Mouse (Mus musculus) lung, postnatal 0 days (tissue): ENCODE data around the gene March6. TPM values are rescaled to one million over a fixed set of nuclear protein-coding genes. Genes with fewer than 3 reads are reported as not detected.
A peak's percentile ranks its signal among the peaks of the same experiment; 100 is the strongest.

Experiments used
- ATAC-seq: fragments of 200-750 bp; cut with Nextera tagmentation; 2 replicates; pipeline ENCODE4 v1.8.0; 2017; ENCODE audit warnings: moderate library complexity
- DNase-seq: peaks from one replicate; pipeline ENCODE4 v3.0.0-alpha.2; 2016; ENCODE audit warnings: low spot score
- H3K27ac ChIP-seq: fragments of 300-500 bp; sonication (generic); 2 replicates; pipeline ENCODE4 v1.5.1; 2014; ENCODE audit warnings: antibody characterized with exemption, mild to moderate bottlenecking, low read length, mixed read lengths
- H3K27me3 ChIP-seq: fragments of 300-500 bp; sonication (generic); replicated peaks from 2 replicates; pipeline ENCODE4 v1.6.1; 2014; ENCODE audit warnings: low read length, mixed read lengths; ENCODE audit not compliant: insufficient read depth
- H3K36me3 ChIP-seq: fragments of 300-500 bp; sonication (generic); 2 replicates; pipeline ENCODE4 v1.6.1; 2014; ENCODE audit warnings: low read length, mixed read lengths; ENCODE audit not compliant: insufficient read depth
- H3K4me1 ChIP-seq: fragments of 300-500 bp; sonication (generic); 2 replicates; pipeline ENCODE4 v1.6.1; 2014; ENCODE audit warnings: antibody characterized with exemption, low read depth, low read length, mixed read lengths; ENCODE audit not compliant: insufficient read depth
- H3K4me2 ChIP-seq: fragments of 300-500 bp; sonication (generic); replicated peaks from 2 replicates; pipeline ENCODE4 v1.6.1; 2014; ENCODE audit warnings: low read depth, mild to moderate bottlenecking, low read length, moderate library complexity, mixed read lengths
- H3K4me3 ChIP-seq: fragments of 300-500 bp; sonication (generic); 2 replicates; pipeline ENCODE4 v1.5.1; 2014; ENCODE audit warnings: low read depth, low read length
- H3K9ac ChIP-seq: fragments of 300-500 bp; sonication (generic); replicated peaks from 2 replicates; pipeline ENCODE4 v1.6.1; 2014; ENCODE audit warnings: low read depth, mild to moderate bottlenecking
- H3K9me3 ChIP-seq: fragments of 300-500 bp; sonication (generic); 2 replicates; pipeline ENCODE4 v1.6.1; 2016; ENCODE audit warnings: low read length, mixed read lengths
- CTCF ChIP-seq: IDR thresholded peaks from 2 replicates; pipeline ENCODE4 v1.5.1; 2016; ENCODE audit warnings: antibody characterized with exemption, mild to moderate bottlenecking
- EP300 ChIP-seq: IDR thresholded peaks from 2 replicates; pipeline ENCODE4 v1.6.1; 2016; ENCODE audit warnings: antibody characterized with exemption, mild to moderate bottlenecking, control low read depth
- WGBS: fragments of 180-500 bp; shearing (Covaris S2); extraction: QIAGEN DNeasy Blood & Tissue Kit; methylation state at CpG from one replicate; pipeline ENCODE4 v1.1.7; 2014; 5-methylcytosine and 5-hydroxymethylcytosine counted together
- polyA plus RNA-seq: library from polyadenylated mRNA; unstranded; fragments of >200 nt; fragmentation: Nextera tagmentation; extraction: Ambion mirVana; gene quantifications from 2 replicates; pipeline ENCODE4 v1.2.1, GENCODE M21; 2015

The March6 gene
- polyA plus RNA-seq, 1 experiment from 2014 or later: 18.3 TPM

DNA sequence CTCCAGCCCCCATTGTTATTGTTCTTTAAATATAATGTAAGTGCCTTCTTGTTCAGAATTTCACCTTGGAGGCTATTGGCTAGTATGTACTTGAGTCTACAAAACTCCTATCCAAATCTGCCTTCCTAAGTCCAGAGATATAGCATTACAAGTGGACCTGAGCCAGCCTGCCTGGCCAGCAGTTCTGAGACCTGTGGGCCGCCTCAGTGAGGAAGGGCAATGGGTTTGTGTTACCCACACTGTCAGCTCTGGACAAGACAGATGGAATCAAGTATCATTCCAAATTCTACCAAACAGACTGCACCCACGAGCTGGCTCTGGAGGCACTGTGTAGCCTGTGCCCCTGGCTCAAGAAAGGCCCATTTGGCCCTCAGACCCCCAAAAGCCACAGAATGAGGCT, 94.0 kb downstream of the March6 start:
- no peak for DNase-seq
- TF ChIP-seq EP300 (no peak), CTCF (no peak)
- 73% methylated on average over 2 of the region's 2 CpGs for WGBS
- H3K9me3 ChIP-seq: no peaks in the 10 kb centered on the region
- no peak overlapping the region for H3K27ac ChIP-seq
- H3K4me1 ChIP-seq: no peaks in the 10 kb centered on the region
- no peak for ATAC-seq
- H3K4me2 ChIP-seq: no peak overlapping the region
- H3K4me3 ChIP-seq: no peak overlapping the region
- H3K9ac ChIP-seq: no peak overlapping the region
- H3K27me3 ChIP-seq: no peaks in the 10 kb centered on the region
- no peaks in the 10 kb centered on the region for H3K36me3 ChIP-seq

DNA sequence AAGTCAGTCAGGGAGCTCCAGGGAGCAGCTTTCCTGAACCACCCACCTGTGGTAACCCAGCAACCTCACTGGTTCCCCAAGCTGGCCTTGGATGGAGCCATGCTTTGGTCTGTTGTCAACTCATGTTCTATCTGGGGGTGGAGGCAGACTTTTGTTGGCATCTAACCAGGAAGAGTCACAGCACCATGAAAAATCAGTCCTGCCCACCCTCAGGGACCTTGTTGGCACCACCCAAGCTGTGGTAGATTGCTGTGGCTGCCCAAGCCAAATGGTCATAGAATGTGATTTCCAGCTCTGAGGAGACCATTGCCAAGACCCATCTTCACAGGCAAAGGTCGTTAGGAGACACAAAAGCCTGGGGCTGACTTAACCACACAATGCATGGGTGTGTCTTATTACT, 94.8 kb downstream of the March6 start:
- no peak for TF ChIP-seq CTCF
- TF ChIP-seq EP300: no peak
- no peak for ATAC-seq
- H3K27ac ChIP-seq: no peak overlapping the region
- no peak overlapping the region for H3K4me3 ChIP-seq
- H3K36me3 ChIP-seq: no peaks in the 10 kb centered on the region
- 28% methylated on average over 1 of the region's 1 CpGs for whole genome bisulfite sequencing
- H3K4me1 ChIP-seq: no peaks in the 10 kb centered on the region
- no peak overlapping the region for H3K9ac ChIP-seq
- H3K27me3 ChIP-seq: no peaks in the 10 kb centered on the region
- DNase-seq: no peak
- no peak overlapping the region for H3K4me2 ChIP-seq
- no peaks in the 10 kb centered on the region for H3K9me3 ChIP-seq

DNA sequence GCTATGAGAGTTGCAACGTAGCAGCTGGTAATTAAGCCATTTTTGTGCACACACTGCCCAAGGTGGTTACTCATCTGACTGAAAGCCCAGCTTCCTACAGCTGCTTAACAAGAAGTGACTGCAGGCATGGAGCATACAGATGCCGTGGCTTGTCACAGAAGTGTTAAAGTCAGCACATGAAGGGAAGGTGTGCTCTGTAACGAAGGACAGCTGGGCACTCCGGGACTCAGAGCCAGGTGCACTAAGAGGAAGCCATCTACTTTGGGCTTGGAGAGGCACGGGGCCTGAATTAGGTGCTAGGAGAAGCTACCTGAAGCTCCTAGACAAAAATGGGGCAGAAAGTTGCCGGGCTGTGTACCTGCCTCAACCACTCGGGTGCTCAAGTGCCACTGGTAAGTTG, 97.1 kb downstream of the March6 start:
- WGBS: 57% methylated on average over 7 of the region's 7 CpGs
- no peak for ATAC-seq

DNA sequence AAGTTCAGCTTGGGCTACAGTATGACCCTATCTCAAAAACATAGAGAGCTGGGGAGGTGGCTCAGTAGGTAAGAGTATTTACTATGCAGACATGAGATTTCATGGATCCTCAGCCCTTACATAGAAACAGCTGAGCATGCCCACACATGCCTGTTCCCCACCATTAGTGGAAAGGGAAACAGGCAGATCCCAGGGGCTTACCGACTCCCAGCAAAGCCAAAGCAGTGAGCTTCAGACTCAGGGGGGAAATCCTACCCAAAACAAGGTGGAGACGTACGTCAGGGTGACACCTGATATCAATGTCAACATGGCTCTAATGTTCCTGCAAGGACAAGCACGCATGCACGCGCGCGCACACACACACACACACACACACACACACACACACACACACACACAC, 99.0 kb downstream of the March6 start:
- Histone ChIP-seq H3K36me3 (no peaks in the 10 kb centered on the region), H3K27me3 (no peaks in the 10 kb centered on the region), H3K9me3 (no peaks in the 10 kb centered on the region), H3K27ac (no peak overlapping the region), H3K9ac (no peak overlapping the region), H3K4me3 (no peak overlapping the region), H3K4me1 (no peaks in the 10 kb centered on the region), H3K4me2 (no peak overlapping the region)
- DNase-seq: no peak
- TF ChIP-seq CTCF (no peak), EP300 (no peak)
- 74% methylated on average over 8 of the region's 8 CpGs for WGBS
- ATAC-seq: no peak

More for the DNA sequence above, 97.1 kb downstream of the March6 start:
- Histone ChIP-seq H3K4me2 (no peak overlapping the region), H3K4me3 (no peak overlapping the region), H3K9me3 (no peaks in the 10 kb centered on the region), H3K27ac (no peak overlapping the region), H3K27me3 (no peaks in the 10 kb centered on the region), H3K4me1 (no peaks in the 10 kb centered on the region), H3K36me3 (no peaks in the 10 kb centered on the region), H3K9ac (no peak overlapping the region)
- DNase-seq: no peak
- no peak for TF ChIP-seq CTCF
- no peak for TF ChIP-seq EP300

DNA sequence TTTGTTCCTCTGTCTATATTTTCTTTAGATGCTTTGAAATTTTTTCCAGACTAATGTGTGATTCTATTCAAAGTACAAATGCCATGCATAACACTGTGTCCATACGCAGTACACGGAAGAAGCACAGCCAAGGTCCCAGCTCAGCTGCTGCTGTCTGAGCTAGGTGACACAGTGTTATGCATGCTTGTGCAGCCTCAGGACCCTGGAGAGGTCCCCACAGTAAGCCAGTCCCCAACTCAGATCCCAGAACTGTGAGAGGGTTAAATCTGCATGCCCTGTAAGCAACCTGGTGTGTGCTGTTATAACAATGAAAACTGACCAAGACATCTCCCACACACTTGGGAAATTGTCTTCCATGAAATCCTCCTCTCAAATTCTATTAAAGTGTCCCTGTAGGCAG, 100.8 kb downstream of the March6 start:
- ATAC-seq (no peak), DNase-seq (no peak)
- Histone ChIP-seq H3K9me3 (no peaks in the 10 kb centered on the region), H3K27ac (no peak overlapping the region), H3K9ac (no peak overlapping the region), H3K4me3 (no peak overlapping the region), H3K4me1 (no peaks in the 10 kb centered on the region), H3K4me2 (no peak overlapping the region), H3K36me3 (no peaks in the 10 kb centered on the region), H3K27me3 (no peaks in the 10 kb centered on the region)
- TF ChIP-seq CTCF (no peak), EP300 (no peak)
- 74% methylated on average over 2 of the region's 2 CpGs for WGBS

DNA sequence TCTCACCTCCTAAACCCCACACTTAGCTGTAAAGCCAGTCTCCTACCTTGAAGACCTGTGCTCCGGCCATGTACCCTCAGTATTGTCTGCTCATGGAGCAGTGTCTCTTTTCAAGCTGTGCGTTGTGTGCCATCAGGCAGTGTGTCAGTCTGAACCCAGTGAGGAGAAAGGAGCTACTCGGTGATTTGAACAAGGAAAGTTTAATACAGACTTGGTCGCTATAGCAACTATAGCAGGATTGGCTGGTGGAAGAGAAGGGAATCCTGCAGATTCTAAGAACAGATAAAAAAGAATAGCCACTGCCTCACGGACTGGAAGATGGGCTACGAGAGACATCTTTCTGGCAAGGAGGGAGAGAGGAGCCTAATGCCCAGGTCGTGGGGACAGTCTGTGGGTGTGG, 101.4 kb downstream of the March6 start:
- Histone ChIP-seq H3K4me3 (no peak overlapping the region), H3K36me3 (no peaks in the 10 kb centered on the region), H3K27ac (no peak overlapping the region), H3K4me2 (no peak overlapping the region), H3K4me1 (no peaks in the 10 kb centered on the region), H3K9me3 (no peaks in the 10 kb centered on the region), H3K9ac (no peak overlapping the region), H3K27me3 (no peaks in the 10 kb centered on the region)
- WGBS: 70% methylated on average over 7 of the region's 7 CpGs
- no peak for ATAC-seq
- no peak for DNase-seq
- TF ChIP-seq CTCF (no peak), EP300 (no peak)

DNA sequence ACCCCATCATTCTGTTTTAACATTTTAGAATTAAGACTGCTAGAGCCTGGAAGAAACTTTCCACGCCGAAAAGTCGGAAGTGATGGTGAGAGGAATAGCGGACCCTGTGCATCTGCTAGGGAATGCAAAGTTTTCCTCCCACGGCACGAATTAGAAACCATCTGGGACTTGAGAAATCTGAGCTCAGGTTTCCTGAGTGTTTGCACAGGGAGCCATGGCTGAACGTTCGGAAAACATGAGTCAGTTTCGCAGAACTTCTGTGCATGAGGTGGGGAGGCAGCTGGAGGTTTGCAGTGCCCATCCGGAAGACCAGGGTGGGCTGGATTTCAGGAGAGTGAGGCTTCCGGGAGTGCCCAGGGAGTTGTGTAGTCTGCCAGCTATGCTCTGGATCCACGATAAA, 102.3 kb downstream of the March6 start:
- no peak overlapping the region for H3K4me2 ChIP-seq
- peak; percentile 56 for DNase-seq
- TF ChIP-seq CTCF (no peak), EP300 (no peak)
- H3K4me3 ChIP-seq: no peak overlapping the region
- H3K27ac ChIP-seq: no peak overlapping the region
- ATAC-seq: no peak
- no peaks in the 10 kb centered on the region for H3K36me3 ChIP-seq
- no peak overlapping the region for H3K9ac ChIP-seq
- no peaks in the 10 kb centered on the region for H3K9me3 ChIP-seq
- 45% methylated on average over 12 of the region's 12 CpGs for WGBS
- H3K27me3 ChIP-seq: no peaks in the 10 kb centered on the region
- H3K4me1 ChIP-seq: no peaks in the 10 kb centered on the region
